Mouse (Mus musculus) lung, embryonic 15.5 days (tissue): ENCODE data around the gene Izumo1. TPM values are rescaled to one million over a fixed set of nuclear protein-coding genes. Genes with fewer than 3 reads are reported as not detected.
"Not testable (repeated sequence)": the region's sequence is repeated elsewhere in the genome, so short reads cannot be mapped to it uniquely, and the experiment has no call there.

ENCODE experiments used
- ATAC-seq: fragments of 200-750 bp; cut with Nextera tagmentation; 2 replicates; pipeline ENCODE4 v1.8.0; 2017; ENCODE audit warnings: moderate number of reproducible peaks, borderline replicate concordance; ENCODE audit not compliant: low FRiP score, low TSS enrichment; ENCODE audit errors: extremely low read depth
- H3K27ac ChIP-seq: fragments of 300-500 bp; sonication (generic); 2 replicates; pipeline ENCODE4 v1.5.1; 2015; ENCODE audit warnings: moderate library complexity, mild to moderate bottlenecking, inconsistent platforms
- H3K27me3 ChIP-seq: fragments of 300-500 bp; sonication (generic); 2 replicates; pipeline ENCODE4 v1.6.1; 2015; ENCODE audit warnings: inconsistent platforms
- H3K36me3 ChIP-seq: fragments of 300-500 bp; sonication (generic); 2 replicates; pipeline ENCODE4 v1.6.1; 2015; ENCODE audit warnings: inconsistent platforms
- H3K4me1 ChIP-seq: fragments of 300-500 bp; sonication (generic); 2 replicates; pipeline ENCODE4 v1.6.1; 2015; ENCODE audit warnings: inconsistent platforms
- H3K4me2 ChIP-seq: fragments of 300-500 bp; sonication (generic); 2 replicates; pipeline ENCODE4 v1.6.1; 2015; ENCODE audit warnings: inconsistent platforms, mild to moderate bottlenecking, moderate library complexity
- H3K4me3 ChIP-seq: fragments of 300-500 bp; sonication (generic); 2 replicates; pipeline ENCODE4 v1.5.1; 2015; ENCODE audit warnings: mild to moderate bottlenecking, inconsistent platforms
- H3K9ac ChIP-seq: fragments of 300-500 bp; sonication (generic); 2 replicates; pipeline ENCODE4 v1.6.1; 2015; ENCODE audit warnings: inconsistent platforms
- H3K9me3 ChIP-seq: fragments of 300-500 bp; sonication (generic); 2 replicates; pipeline ENCODE4 v1.6.1; 2016; ENCODE audit warnings: inconsistent platforms
- WGBS: fragments of 180-500 bp; shearing (Covaris S2); methylation state at CpG from one replicate; pipeline ENCODE4 v1.1.7; 2015; 5-methylcytosine and 5-hydroxymethylcytosine counted together
- polyA plus RNA-seq: library from polyadenylated mRNA; unstranded; fragments of >200 nt; fragmentation: Nextera tagmentation; extraction: Ambion mirVana; gene quantifications from 2 replicates; pipeline ENCODE4 v1.2.1, GENCODE M21; 2015

The Izumo1 gene
- polyA plus RNA-seq, 1 experiment from 2014 or later = 0.29 TPM

GRCm38 (mm10) chr7:45646671-45647070, 25.1 kb downstream of the Izumo1 start:
- H3K9me3 ChIP-seq = no peaks in the 10 kb centered on the region
- ATAC-seq = no peak
- H3K4me1 ChIP-seq = peaks cover 28% of the 10 kb centered on the region
- H3K27me3 ChIP-seq = no peaks in the 10 kb centered on the region
- no peak overlapping the region for H3K27ac ChIP-seq
- H3K4me2 ChIP-seq = no peak overlapping the region
- no peak overlapping the region for H3K9ac ChIP-seq
- no peaks in the 10 kb centered on the region for H3K36me3 ChIP-seq
- WGBS = 73% methylated on average over 4 of the region's 4 CpGs
- H3K4me3 ChIP-seq = no peak overlapping the region

GRCm38 (mm10) chr7:45649351-45649750, 27.7 kb downstream of the Izumo1 start:
- ATAC-seq = no peak
- Histone ChIP-seq H3K4me1 (peaks cover 10% of the 10 kb centered on the region), H3K4me3 (no peak overlapping the region), H3K36me3 (no peaks in the 10 kb centered on the region), H3K27me3 (no peaks in the 10 kb centered on the region), H3K4me2 (no peak overlapping the region), H3K9ac (no peak overlapping the region), H3K27ac (no peak overlapping the region), H3K9me3 (no peaks in the 10 kb centered on the region)
- 73% methylated on average over 8 of the region's 8 CpGs for WGBS

GRCm38 (mm10) chr7:45650484-45650883, 28.9 kb downstream of the Izumo1 start:
- H3K27ac ChIP-seq, H3K4me3 ChIP-seq, H3K4me1 ChIP-seq, ATAC-seq, H3K4me2 ChIP-seq, H3K36me3 ChIP-seq, H3K9me3 ChIP-seq, H3K9ac ChIP-seq, H3K27me3 ChIP-seq: not testable (repeated sequence)
- WGBS = 89% methylated on average over 20 of the region's 20 CpGs

- peaks cover 7% of the 10 kb centered on the region for H3K4me1 ChIP-seq
- no peak overlapping the region for H3K9ac ChIP-seq
- no peaks in the 10 kb centered on the region for H3K9me3 ChIP-seq
- no peaks in the 10 kb centered on the region for H3K36me3 ChIP-seq
- H3K27me3 ChIP-seq = no peaks in the 10 kb centered on the region
- WGBS = 26% methylated on average over 17 of the region's 17 CpGs
- peak; percentile 46; the same call in 1 of the 2 replicates for ATAC-seq
- H3K4me2 ChIP-seq = peak overlapping the region; percentile 50
- H3K4me3 ChIP-seq = peak overlapping the region; percentile 12; the same call in 1 of the 2 replicates
- H3K27ac ChIP-seq = no peak overlapping the region
Measured at GRCm38 (mm10) chr7:45654424-45655047, 32.9 kb downstream of the Izumo1 start.

- Histone ChIP-seq H3K4me2 (no peak overlapping the region), H3K36me3 (no peaks in the 10 kb centered on the region), H3K4me1 (peaks cover 17% of the 10 kb centered on the region), H3K9me3 (no peaks in the 10 kb centered on the region), H3K9ac (no peak overlapping the region), H3K27me3 (no peaks in the 10 kb centered on the region), H3K4me3 (no peak overlapping the region), H3K27ac (no peak overlapping the region)
- WGBS = 72% methylated on average over 11 of the region's 11 CpGs
- ATAC-seq = no peak
Measured at GRCm38 (mm10) chr7:45660746-45661478, 39.3 kb downstream of the Izumo1 start.

DNA sequence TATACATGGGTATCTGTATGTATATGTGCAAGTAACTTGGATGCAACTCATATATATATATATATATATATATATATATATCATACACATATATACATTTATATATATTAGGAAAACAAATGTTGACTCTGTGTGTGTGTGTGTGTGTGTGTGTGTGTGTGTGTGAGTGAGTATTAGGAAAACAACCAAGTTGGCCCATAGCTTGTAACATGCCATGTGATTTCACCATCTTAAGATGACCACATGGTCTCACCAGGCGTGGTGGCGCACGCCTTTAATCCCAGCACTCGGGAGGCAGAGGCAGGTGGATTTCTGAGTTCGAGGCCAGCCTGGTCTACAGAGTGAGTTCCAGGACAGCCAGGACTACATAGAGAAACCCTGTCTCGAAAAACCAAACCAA, 40.1 kb downstream of the Izumo1 start:
- not testable (repeated sequence) for ATAC-seq, H3K4me3 ChIP-seq, H3K9ac ChIP-seq, H3K27ac ChIP-seq, H3K9me3 ChIP-seq, H3K36me3 ChIP-seq, H3K27me3 ChIP-seq, H3K4me2 ChIP-seq
- WGBS = 86% methylated on average over 6 of the region's 6 CpGs
- H3K4me1 ChIP-seq = peaks cover 18% of the 10 kb centered on the region

GRCm38 (mm10) chr7:45665303-45666138, 43.9 kb downstream of the Izumo1 start:
- Histone ChIP-seq H3K4me1 (peaks cover 20% of the 10 kb centered on the region), H3K9me3 (no peaks in the 10 kb centered on the region), H3K36me3 (no peaks in the 10 kb centered on the region), H3K27ac (no peak overlapping the region), H3K4me2 (peak overlapping the region; percentile 11; the same call in 1 of the 2 replicates), H3K27me3 (no peaks in the 10 kb centered on the region), H3K4me3 (no peak overlapping the region), H3K9ac (no peak overlapping the region)
- 36% methylated on average over 13 of the region's 13 CpGs for whole genome bisulfite sequencing
- 0 out of 2 replicates have a peak, but pooled peaks have one; percentile 27 for ATAC-seq

DNA sequence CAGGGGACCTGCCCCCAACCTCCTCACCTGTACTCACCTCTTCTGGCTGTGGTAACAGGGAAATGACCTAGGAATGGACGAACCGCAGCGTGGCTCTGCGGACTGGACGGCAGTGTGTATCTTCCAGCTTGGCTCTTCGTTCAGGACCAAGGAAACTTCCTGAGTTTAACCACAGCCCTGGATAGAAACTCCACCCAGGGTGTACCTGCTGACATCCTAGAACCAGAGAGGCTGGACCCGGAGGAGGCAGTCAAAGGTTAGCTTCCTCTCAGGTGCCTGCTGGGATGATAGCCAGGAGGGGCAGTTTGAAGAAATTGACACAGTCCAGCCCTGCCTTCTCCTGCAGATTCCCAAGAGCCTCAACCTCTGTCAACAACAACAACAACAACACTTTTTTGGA, 44.5 kb downstream of the Izumo1 start, which contains the start of gene Fut2:
Gene Fut2 (minus strand): TSS at position 234 of the 400 bp plus-strand sequence.
- Histone ChIP-seq H3K9ac (no peak within 1 kb of the TSS), H3K4me2 (peak within 1 kb of the TSS; percentile 11; the same call in 1 of the 2 replicates), H3K27me3 (no peaks in the 10 kb centered on the region), H3K27ac (no peak within 1 kb of the TSS), H3K4me3 (no peak within 1 kb of the TSS), H3K4me1 (peaks cover 20% of the 10 kb centered on the region), H3K9me3 (no peaks in the 10 kb centered on the region), H3K36me3 (no peaks in the 10 kb centered on the region)
- 78% methylated on average over 7 of the region's 7 CpGs for WGBS
- no peak for ATAC-seq

- 63% methylated on average over 14 of the region's 14 CpGs for WGBS
Measured at GRCm38 (mm10) chr7:45667761-45668160, 46.1 kb downstream of the Izumo1 start.

DNA sequence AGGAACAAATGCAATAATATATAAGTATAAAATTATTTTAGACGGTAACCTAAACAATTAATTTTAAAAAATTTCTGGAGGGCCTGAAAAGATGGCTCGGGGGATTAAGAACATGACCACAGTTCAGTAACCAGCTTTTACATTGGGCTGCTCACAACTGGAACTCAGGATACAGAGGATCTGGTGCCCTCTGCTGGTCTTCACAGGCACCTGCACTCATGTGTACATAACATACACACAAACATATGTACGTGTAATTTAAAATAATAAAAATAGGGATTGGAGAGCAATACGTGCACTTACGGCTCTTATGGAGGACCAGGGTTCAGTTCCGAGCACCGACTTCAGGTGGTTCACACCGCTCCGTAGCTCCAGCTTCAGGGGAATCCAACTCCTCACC, 47.3 kb downstream of the Izumo1 start:
- Histone ChIP-seq H3K27me3 (no peaks in the 10 kb centered on the region), H3K36me3 (no peaks in the 10 kb centered on the region), H3K9me3 (no peaks in the 10 kb centered on the region), H3K4me3 (no peak overlapping the region), H3K9ac (no peak overlapping the region), H3K27ac (no peak overlapping the region), H3K4me2 (no peak overlapping the region), H3K4me1 (peaks cover 20% of the 10 kb centered on the region)
- ATAC-seq = no peak
- WGBS = 95% methylated on average over 9 of the region's 9 CpGs

More at GRCm38 (mm10) chr7:45667761-45668160, 46.1 kb downstream of the Izumo1 start:
- Histone ChIP-seq H3K27ac (no peak overlapping the region), H3K9me3 (no peaks in the 10 kb centered on the region), H3K4me1 (peaks cover 20% of the 10 kb centered on the region), H3K4me3 (no peak overlapping the region), H3K36me3 (no peaks in the 10 kb centered on the region), H3K4me2 (no peak overlapping the region), H3K27me3 (no peaks in the 10 kb centered on the region), H3K9ac (no peak overlapping the region)
- ATAC-seq = no peak

DNA sequence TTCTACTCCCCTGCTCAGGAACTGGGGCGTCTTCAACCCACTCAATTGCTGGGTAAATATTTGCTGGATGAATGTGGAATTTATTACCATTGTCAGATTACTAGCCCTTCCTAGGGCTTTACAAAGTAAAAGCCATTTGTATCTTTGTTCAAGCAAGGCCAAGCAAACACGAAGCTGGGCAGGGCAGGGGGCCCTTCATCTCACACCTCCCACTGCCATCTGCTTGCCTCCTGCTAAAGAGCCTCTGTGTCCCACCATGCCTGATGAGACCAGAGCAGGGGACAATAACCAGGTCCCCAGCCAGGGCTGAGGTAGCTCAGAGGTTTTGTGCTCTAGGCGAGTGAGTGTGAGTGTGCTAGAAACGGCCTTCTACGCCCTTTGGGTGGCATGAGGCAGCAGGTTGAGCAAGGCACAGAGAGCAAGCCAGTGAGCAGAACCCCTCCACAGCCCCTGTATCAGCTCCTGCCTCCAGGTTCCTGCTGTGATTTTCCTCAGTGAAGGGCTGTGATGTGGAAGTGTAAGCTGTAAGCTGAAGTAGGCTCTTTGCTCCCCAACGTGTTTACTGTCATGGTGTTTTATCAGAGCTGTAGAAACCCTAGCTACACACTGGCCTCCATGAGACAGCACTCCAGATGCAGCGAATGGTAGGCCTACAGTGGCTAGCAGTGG, 56.1 kb downstream of the Izumo1 start:
- Histone ChIP-seq H3K27ac (no peak overlapping the region), H3K27me3 (no peaks in the 10 kb centered on the region), H3K36me3 (no peaks in the 10 kb centered on the region), H3K9ac (no peak overlapping the region), H3K4me3 (no peak overlapping the region), H3K4me2 (no peak overlapping the region), H3K4me1 (peaks cover 13% of the 10 kb centered on the region; the same call in 1 of the 2 replicates), H3K9me3 (no peaks in the 10 kb centered on the region)
- no peak for ATAC-seq
- 46% methylated on average over 7 of the region's 7 CpGs for WGBS
